Mouse (Mus musculus) embryonic facial prominence, embryonic 10.5 days (tissue): ENCODE measurements around the gene Plxnb1. TPM values are rescaled to one million over a fixed set of nuclear protein-coding genes. Genes with fewer than 3 reads are reported as not detected.

Source experiments
- DNase-seq: peaks from one replicate; pipeline ENCODE4 v3.0.0-alpha.2; 2017; ENCODE audit warnings: low spot score
- H3K27ac ChIP-seq: fragments of 300-500 bp; sonication (generic); replicated peaks from 2 replicates; pipeline ENCODE4 v1.5.1; 2016; ENCODE audit warnings: mild to moderate bottlenecking
- H3K27me3 ChIP-seq: fragments of 300-500 bp; sonication (generic); replicated peaks from 2 replicates; pipeline ENCODE4 v1.6.1; 2016; ENCODE audit warnings: low read depth, mild to moderate bottlenecking; ENCODE audit not compliant: poor library complexity, severe bottlenecking
- H3K36me3 ChIP-seq: fragments of 300-500 bp; sonication (generic); replicated peaks from 2 replicates; pipeline ENCODE4 v1.6.1; 2016; ENCODE audit warnings: mild to moderate bottlenecking, moderate library complexity
- H3K4me1 ChIP-seq: fragments of 300-500 bp; sonication (generic); 2 replicates; pipeline ENCODE4 v1.6.1; 2016
- H3K4me3 ChIP-seq: fragments of 300-500 bp; sonication (generic); 2 replicates; pipeline ENCODE4 v1.5.1; 2016; ENCODE audit warnings: mild to moderate bottlenecking, moderate library complexity
- H3K9me3 ChIP-seq: fragments of 300-500 bp; sonication (generic); 2 replicates; pipeline ENCODE4 v1.6.1; 2016; ENCODE audit warnings: mild to moderate bottlenecking
- WGBS: fragments of 180-500 bp; shearing (Covaris S2); methylation state at CpG from one replicate; pipeline ENCODE4 v1.1.7; 2016; 5-methylcytosine and 5-hydroxymethylcytosine counted together
- polyA plus RNA-seq: library from polyadenylated mRNA; unstranded; fragments of >200 nt; fragmentation: Nextera tagmentation; extraction: Ambion mirVana; gene quantifications from 2 replicates; pipeline ENCODE4 v1.2.1, GENCODE M21; 2016

The Plxnb1 gene
- polyA plus RNA-seq, 1 experiment from 2014 or later, result 24.8 TPM

- Histone ChIP-seq H3K4me1 (no peaks in the 10 kb centered on the region), H3K4me3 (no peak overlapping the region), H3K27ac (no peak overlapping the region), H3K27me3 (no peaks in the 10 kb centered on the region), H3K36me3 (peaks cover 100% of the 10 kb centered on the region), H3K9me3 (no peaks in the 10 kb centered on the region)
- no peak for DNase-seq
- WGBS, result 84% methylated on average over 4 of the region's 4 CpGs
These were observed 15.9 kb downstream of the Plxnb1 start for GRCm38 (mm10) chr9:109111101-109111500.

DNA sequence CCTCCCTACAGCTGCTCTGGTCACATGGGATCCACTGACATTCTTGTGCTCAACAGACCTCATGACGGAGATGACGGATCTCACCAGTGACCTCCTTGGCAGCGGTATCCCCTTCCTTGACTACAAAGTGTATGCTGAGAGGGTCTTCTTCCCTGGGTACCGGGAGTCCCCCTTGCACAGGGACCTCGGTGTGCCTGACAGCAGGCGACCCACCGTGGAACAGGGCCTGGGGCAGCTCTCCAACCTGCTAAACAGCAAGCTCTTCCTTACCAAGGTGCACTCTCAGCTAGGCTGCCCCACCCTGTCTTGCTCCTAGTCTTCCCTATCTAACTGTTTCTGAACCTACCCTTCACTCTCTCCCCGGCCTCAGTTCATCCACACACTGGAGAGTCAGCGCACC is 16.4 kb downstream of the Plxnb1 start:
- Histone ChIP-seq H3K4me3 (no peak overlapping the region), H3K27me3 (no peaks in the 10 kb centered on the region), H3K36me3 (peaks cover 100% of the 10 kb centered on the region), H3K9me3 (no peaks in the 10 kb centered on the region), H3K4me1 (no peaks in the 10 kb centered on the region), H3K27ac (no peak overlapping the region)
- no peak for DNase-seq
- 93% methylated on average over 9 of the region's 9 CpGs for WGBS

GRCm38 (mm10) chr9:109113331-109113730 is 18.1 kb downstream of the Plxnb1 start:
- Histone ChIP-seq H3K27me3 (no peaks in the 10 kb centered on the region), H3K9me3 (no peaks in the 10 kb centered on the region), H3K36me3 (peaks cover 100% of the 10 kb centered on the region), H3K4me3 (no peak overlapping the region), H3K27ac (no peak overlapping the region), H3K4me1 (no peaks in the 10 kb centered on the region)
- DNase-seq, result no peak
- WGBS, result 89% methylated on average over 8 of the region's 8 CpGs

GRCm38 (mm10) chr9:109114276-109114675 is 19.1 kb downstream of the Plxnb1 start:
- Histone ChIP-seq H3K27me3 (no peaks in the 10 kb centered on the region), H3K27ac (no peak overlapping the region), H3K4me1 (no peaks in the 10 kb centered on the region), H3K9me3 (no peaks in the 10 kb centered on the region), H3K36me3 (peaks cover 100% of the 10 kb centered on the region), H3K4me3 (no peak overlapping the region)
- DNase-seq, result no peak
- WGBS, result 95% methylated on average over 11 of the region's 11 CpGs

DNA sequence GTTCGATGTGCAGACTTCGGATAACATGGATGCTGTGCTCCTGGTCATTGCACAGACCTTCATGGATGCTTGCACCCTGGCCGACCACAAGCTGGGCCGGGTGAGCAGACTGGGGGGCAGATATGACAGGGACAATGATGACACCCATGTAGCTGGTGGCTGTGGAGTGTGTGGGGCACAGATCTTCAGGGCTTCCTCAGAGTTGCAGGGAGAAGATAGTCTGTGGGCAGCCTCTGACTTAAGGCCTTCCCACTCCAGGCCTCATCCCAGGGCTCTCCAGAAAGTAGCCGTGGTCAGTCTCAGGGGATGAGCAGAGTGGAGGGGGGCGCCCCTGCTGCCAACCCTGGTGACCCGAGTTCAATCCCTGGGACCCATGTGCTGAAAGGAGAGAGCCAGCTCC is 19.7 kb downstream of the Plxnb1 start:
- DNase-seq, result no peak
- 87% methylated on average over 7 of the region's 7 CpGs for WGBS
- Histone ChIP-seq H3K9me3 (no peaks in the 10 kb centered on the region), H3K36me3 (peaks cover 100% of the 10 kb centered on the region), H3K4me3 (no peak overlapping the region), H3K4me1 (no peaks in the 10 kb centered on the region), H3K27ac (no peak overlapping the region), H3K27me3 (no peaks in the 10 kb centered on the region)

DNA sequence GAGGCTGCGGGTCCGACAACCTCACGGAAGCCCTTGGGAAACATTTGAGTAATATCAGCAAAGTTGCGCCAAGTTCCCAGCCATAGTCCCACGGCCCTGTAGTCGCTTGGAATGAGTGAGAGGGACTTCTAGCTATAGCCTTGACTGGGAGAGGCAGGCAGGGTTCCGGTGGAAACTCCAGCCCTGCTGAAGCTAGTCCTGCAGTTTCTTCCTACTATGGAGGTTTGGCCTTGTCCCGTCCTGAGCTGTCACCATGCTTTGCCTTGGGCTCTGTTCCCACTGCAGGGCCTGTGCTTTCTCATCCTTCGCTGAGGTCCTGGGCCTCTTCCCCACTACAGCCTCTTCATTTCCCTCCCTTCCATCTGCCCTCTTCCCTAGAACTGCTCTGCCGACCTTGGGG is 21.0 kb downstream of the Plxnb1 start:
- no peaks in the 10 kb centered on the region for H3K4me1 ChIP-seq
- H3K36me3 ChIP-seq, result peaks cover 95% of the 10 kb centered on the region
- no peak for DNase-seq
- no peak overlapping the region for H3K27ac ChIP-seq
- no peaks in the 10 kb centered on the region for H3K9me3 ChIP-seq
- H3K4me3 ChIP-seq, result no peak overlapping the region
- H3K27me3 ChIP-seq, result no peaks in the 10 kb centered on the region
- WGBS, result 94% methylated on average over 10 of the region's 10 CpGs

GRCm38 (mm10) chr9:109118106-109118505 is 22.9 kb downstream of the Plxnb1 start:
- Histone ChIP-seq H3K36me3 (peaks cover 76% of the 10 kb centered on the region), H3K9me3 (no peaks in the 10 kb centered on the region), H3K27me3 (no peaks in the 10 kb centered on the region), H3K27ac (no peak overlapping the region), H3K4me1 (no peaks in the 10 kb centered on the region), H3K4me3 (no peak overlapping the region)
- WGBS, result 84% methylated on average over 4 of the region's 4 CpGs
- no peak for DNase-seq

- WGBS, result 91% methylated on average over 9 of the region's 9 CpGs
- Histone ChIP-seq H3K27me3 (no peaks in the 10 kb centered on the region), H3K36me3 (peaks cover 61% of the 10 kb centered on the region), H3K27ac (no peak overlapping the region), H3K4me1 (no peaks in the 10 kb centered on the region), H3K9me3 (no peaks in the 10 kb centered on the region), H3K4me3 (no peak overlapping the region)
- no peak for DNase-seq
These were observed 24.4 kb downstream of the Plxnb1 start for GRCm38 (mm10) chr9:109119571-109119970.

DNA sequence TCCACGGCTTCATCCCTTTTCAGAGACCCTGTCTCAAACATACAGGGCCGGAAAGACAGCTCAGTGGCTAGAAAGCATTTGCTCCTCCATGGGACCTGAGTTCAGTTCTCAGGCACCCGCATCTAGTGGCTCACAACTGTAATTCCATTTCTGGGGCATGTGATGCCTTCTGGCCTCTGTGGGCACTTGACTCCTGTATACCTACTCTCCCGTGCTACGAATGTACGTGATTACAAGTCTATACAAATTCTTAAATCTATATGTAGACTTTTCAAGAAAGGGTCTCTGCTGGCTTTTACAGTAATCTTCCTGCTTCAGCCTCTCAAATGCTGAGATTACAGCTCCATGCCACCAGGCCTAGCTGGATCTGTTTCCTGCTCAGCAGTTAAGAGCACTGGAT is 25.8 kb downstream of the Plxnb1 start:
- Histone ChIP-seq H3K4me3 (no peak overlapping the region), H3K27me3 (no peaks in the 10 kb centered on the region), H3K9me3 (no peaks in the 10 kb centered on the region), H3K4me1 (no peaks in the 10 kb centered on the region), H3K36me3 (peaks cover 47% of the 10 kb centered on the region), H3K27ac (no peak overlapping the region)
- 88% methylated on average over 6 of the region's 6 CpGs for WGBS
- DNase-seq, result no peak

GRCm38 (mm10) chr9:109122553-109123085 is 27.4 kb downstream of the Plxnb1 start:
- Histone ChIP-seq H3K9me3 (no peaks in the 10 kb centered on the region), H3K4me3 (no peak overlapping the region), H3K27ac (no peak overlapping the region), H3K36me3 (peaks cover 30% of the 10 kb centered on the region), H3K27me3 (no peaks in the 10 kb centered on the region), H3K4me1 (no peaks in the 10 kb centered on the region)
- 49% methylated on average over 2 of the region's 2 CpGs for WGBS
- no peak for DNase-seq

GRCm38 (mm10) chr9:109123266-109123665 is 28.1 kb downstream of the Plxnb1 start:
- 70% methylated on average over 6 of the region's 6 CpGs for WGBS
- Histone ChIP-seq H3K4me1 (no peaks in the 10 kb centered on the region), H3K4me3 (no peak overlapping the region), H3K27ac (no peak overlapping the region), H3K9me3 (no peaks in the 10 kb centered on the region), H3K36me3 (peaks cover 24% of the 10 kb centered on the region), H3K27me3 (no peaks in the 10 kb centered on the region)
- no peak for DNase-seq

DNA sequence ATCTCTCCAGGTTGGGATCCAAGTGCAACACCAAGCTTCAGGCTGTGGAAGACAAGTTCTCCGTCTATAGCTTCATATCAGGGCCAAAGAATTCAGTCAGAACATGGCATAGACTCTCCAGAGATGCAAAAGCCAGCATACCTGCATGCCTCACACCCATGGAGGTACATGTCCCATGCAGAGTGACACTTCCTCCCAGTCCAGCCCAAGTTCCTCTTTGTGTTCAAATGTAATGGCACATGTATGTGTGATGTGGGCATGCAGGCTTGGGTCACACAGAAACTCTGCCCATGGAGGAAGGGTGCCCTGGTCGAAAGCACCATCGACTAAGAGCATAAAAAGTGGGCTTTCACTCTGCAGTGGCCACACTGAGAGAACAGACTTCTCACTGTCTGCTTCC is 29.0 kb downstream of the Plxnb1 start:
- Histone ChIP-seq H3K4me1 (no peaks in the 10 kb centered on the region), H3K27ac (no peak overlapping the region), H3K27me3 (no peaks in the 10 kb centered on the region), H3K36me3 (peaks cover 15% of the 10 kb centered on the region), H3K4me3 (no peak overlapping the region), H3K9me3 (no peaks in the 10 kb centered on the region)
- no peak for DNase-seq
- 84% methylated on average over 3 of the region's 3 CpGs for WGBS

DNA sequence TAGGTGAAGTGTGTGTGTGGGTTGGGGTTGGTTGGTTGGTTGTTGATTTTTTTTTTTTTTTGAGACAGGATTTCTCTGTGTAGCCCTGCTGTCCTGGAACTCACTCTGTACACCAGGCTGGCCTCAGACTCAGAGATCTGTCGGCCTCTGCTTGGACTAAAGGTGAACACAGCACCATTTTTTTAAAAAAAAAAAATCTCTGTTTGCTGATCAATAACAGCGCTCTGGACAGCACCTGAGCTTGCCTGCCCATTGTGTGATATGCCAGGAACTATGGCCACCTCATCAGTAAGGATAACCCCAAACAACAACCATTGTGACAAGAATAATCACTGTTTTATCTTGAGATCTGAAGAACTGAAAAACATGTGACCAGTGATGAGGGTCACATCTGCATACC is 29.9 kb downstream of the Plxnb1 start:
- no peaks in the 10 kb centered on the region for H3K4me1 ChIP-seq
- no peak for DNase-seq
- H3K4me3 ChIP-seq, result no peak overlapping the region
- no peaks in the 10 kb centered on the region for H3K27me3 ChIP-seq
- peaks cover 6% of the 10 kb centered on the region; the same call in 1 of the 2 replicates for H3K36me3 ChIP-seq
- H3K27ac ChIP-seq, result no peak overlapping the region
- no peaks in the 10 kb centered on the region for H3K9me3 ChIP-seq
- 85% methylated on average over 2 of the region's 2 CpGs for WGBS

DNA sequence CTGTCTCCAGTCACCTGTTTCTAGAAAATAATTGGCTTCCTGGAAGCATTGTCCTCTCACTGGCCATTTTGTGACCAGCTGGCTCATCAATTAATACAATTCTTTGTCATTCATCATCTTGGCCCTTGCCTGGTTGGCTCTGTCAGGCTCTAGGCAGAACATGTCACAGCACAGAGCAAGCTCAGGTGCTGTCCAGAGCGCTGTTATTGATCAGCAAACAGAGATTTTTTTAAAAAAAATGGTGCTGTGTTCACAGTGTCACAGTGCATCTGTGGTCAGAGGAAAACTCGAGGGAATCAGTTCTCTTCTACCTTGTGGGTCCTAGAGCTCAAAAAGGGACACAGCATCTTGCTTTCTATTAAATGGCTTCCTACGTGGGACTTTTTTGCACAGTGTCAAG is 30.3 kb downstream of the Plxnb1 start:
- Histone ChIP-seq H3K9me3 (no peaks in the 10 kb centered on the region), H3K27ac (no peak overlapping the region), H3K4me1 (no peaks in the 10 kb centered on the region), H3K27me3 (no peaks in the 10 kb centered on the region), H3K4me3 (no peak overlapping the region), H3K36me3 (peaks cover 3% of the 10 kb centered on the region; the same call in 1 of the 2 replicates)
- DNase-seq, result no peak
- WGBS, result 82% methylated on average over 3 of the region's 3 CpGs
